Mouse (Mus musculus) G1E (cell line): ENCODE results near the gene Ahcyl2.

Experiments
- CTCF ChIP-seq: IDR thresholded peaks from 2 replicates; pipeline ENCODE4 v1.5.1; 2012; ENCODE audit warnings: low read depth, low read length, inconsistent platforms, mixed read lengths
- TAL1 ChIP-seq: conservative IDR thresholded peaks from 2 replicates; pipeline ENCODE4 v1.6.1; 2012; ENCODE audit warnings: low read depth, low read length, inconsistent platforms, mixed read lengths

- TF ChIP-seq TAL1 (no peak), CTCF (no peak)
These were observed 31.9 kb upstream of the Ahcyl2 start for GRCm38 (mm10) chr6:29735689-29736451.
